Mouse (Mus musculus) embryonic facial prominence, embryonic 14.5 days (tissue): Measurements from ENCODE around the gene Svs3a. TPM values are rescaled to one million over a fixed set of nuclear protein-coding genes. Genes with fewer than 3 reads are reported as not detected.
"Not testable (repeated sequence)": the region's sequence is repeated elsewhere in the genome, so short reads cannot be mapped to it uniquely, and the experiment has no call there.

Source experiments
- ATAC-seq: fragments of 200-750 bp; cut with Nextera tagmentation; 2 replicates; pipeline ENCODE4 v1.8.0; 2017; ENCODE audit warnings: low read depth, moderate number of reproducible peaks, moderate TSS enrichment
- DNase-seq: peaks from one replicate; pipeline ENCODE4 v3.0.0-alpha.2; 2015; ENCODE audit warnings: low spot score
- H3K27ac ChIP-seq: fragments of 300-500 bp; sonication (generic); replicated peaks from 2 replicates; pipeline ENCODE4 v1.5.1; 2014; ENCODE audit warnings: low read depth, mild to moderate bottlenecking, low read length, moderate library complexity
- H3K27me3 ChIP-seq: fragments of 300-500 bp; sonication (generic); replicated peaks from 2 replicates; pipeline ENCODE4 v1.6.1; 2014; ENCODE audit warnings: low read length; ENCODE audit not compliant: control insufficient read depth, insufficient read depth
- H3K36me3 ChIP-seq: fragments of 300-500 bp; sonication (generic); 2 replicates; pipeline ENCODE4 v1.6.1; 2014; ENCODE audit warnings: low read length, mixed read lengths; ENCODE audit not compliant: control insufficient read depth, insufficient read depth
- H3K4me1 ChIP-seq: fragments of 300-500 bp; sonication (generic); 2 replicates; pipeline ENCODE4 v1.6.1; 2014; ENCODE audit warnings: antibody characterized with exemption, low read length; ENCODE audit not compliant: control insufficient read depth, insufficient read depth
- H3K4me2 ChIP-seq: fragments of 300-500 bp; sonication (generic); 2 replicates; pipeline ENCODE4 v1.6.1; 2014; ENCODE audit warnings: low read depth, mild to moderate bottlenecking, low read length, moderate library complexity, mixed read lengths
- H3K4me3 ChIP-seq: fragments of 300-500 bp; sonication (generic); 2 replicates; pipeline ENCODE4 v1.5.1; 2014; ENCODE audit warnings: low read depth, mild to moderate bottlenecking, low read length
- H3K9ac ChIP-seq: fragments of 300-500 bp; sonication (generic); 2 replicates; pipeline ENCODE4 v1.6.1; 2014; ENCODE audit warnings: low read depth, mild to moderate bottlenecking, low read length, moderate library complexity, mixed read lengths
- H3K9me3 ChIP-seq: fragments of 300-500 bp; sonication (generic); 2 replicates; pipeline ENCODE4 v1.6.1; 2016; ENCODE audit warnings: low read length; ENCODE audit not compliant: control insufficient read depth
- WGBS: fragments of 180-500 bp; shearing (Covaris S2); extraction: QIAGEN DNeasy Blood & Tissue Kit; methylation state at CpG from one replicate; pipeline ENCODE4 v1.1.7; 2014; 5-methylcytosine and 5-hydroxymethylcytosine counted together
- polyA plus RNA-seq: library from polyadenylated mRNA; unstranded; fragments of >200 nt; fragmentation: Nextera tagmentation; extraction: Ambion mirVana; gene quantifications from 2 replicates; pipeline ENCODE4 v1.2.1, GENCODE M21; 2014

Gene Svs3a
- polyA plus RNA-seq: not detected in 2 replicates

DNA sequence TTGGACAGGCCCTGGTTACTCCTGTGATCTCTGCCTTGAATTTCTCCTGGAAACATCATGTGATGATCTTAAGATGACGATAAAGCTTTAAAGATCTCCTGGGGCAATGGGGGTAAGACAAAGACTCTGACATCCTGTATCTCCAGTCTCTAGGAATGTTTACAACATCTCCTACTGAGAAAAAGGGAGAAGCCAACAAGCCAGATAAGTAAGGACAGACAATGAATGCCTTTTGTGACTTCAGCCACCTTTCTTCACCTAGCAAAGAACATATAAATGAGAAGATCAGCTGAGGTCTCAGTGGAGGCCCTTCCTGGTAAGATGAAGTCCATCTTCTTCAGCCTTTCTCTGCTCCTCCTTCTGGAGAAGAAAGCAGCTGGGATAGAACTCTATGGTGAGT is at the start of gene Svs3a:
Svs3a (plus strand) TSS at position 301 of the 400 bp plus-strand sequence.
- not testable (repeated sequence) for ATAC-seq, H3K27ac ChIP-seq, H3K36me3 ChIP-seq, H3K4me3 ChIP-seq, H3K4me2 ChIP-seq, H3K4me1 ChIP-seq, H3K27me3 ChIP-seq, H3K9ac ChIP-seq, H3K9me3 ChIP-seq, DNase-seq
- 76% methylated on average over 1 of the region's 1 CpGs for WGBS

DNA sequence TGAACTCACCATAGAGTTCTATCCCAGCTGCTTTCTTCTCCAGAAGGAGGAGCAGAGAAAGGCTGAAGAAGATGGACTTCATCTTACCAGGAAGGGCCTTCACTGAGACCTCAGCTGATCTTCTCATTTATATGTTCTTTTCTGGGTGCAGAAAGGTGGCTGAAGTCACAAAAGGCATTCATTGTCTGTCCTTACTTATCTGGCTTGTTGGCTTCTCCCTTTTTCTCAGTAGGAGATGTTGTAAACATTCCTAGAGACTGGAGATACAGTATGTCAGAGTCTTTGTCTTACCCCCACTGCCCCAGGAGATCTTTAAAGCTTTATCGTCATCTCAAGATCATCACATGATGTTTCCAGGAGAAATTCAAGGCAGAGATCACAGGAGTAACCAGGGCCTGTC is 32.5 kb upstream of the Svs3a start, which contains the start of gene Svs3b:
Svs3b (minus strand) TSS at position 101 of the 400 bp plus-strand sequence.
- 69% methylated on average over 1 of the region's 1 CpGs for WGBS
- not testable (repeated sequence) for ATAC-seq, H3K4me3 ChIP-seq, DNase-seq, H3K27ac ChIP-seq, H3K9ac ChIP-seq, H3K4me1 ChIP-seq, H3K27me3 ChIP-seq, H3K9me3 ChIP-seq, H3K36me3 ChIP-seq, H3K4me2 ChIP-seq

DNA sequence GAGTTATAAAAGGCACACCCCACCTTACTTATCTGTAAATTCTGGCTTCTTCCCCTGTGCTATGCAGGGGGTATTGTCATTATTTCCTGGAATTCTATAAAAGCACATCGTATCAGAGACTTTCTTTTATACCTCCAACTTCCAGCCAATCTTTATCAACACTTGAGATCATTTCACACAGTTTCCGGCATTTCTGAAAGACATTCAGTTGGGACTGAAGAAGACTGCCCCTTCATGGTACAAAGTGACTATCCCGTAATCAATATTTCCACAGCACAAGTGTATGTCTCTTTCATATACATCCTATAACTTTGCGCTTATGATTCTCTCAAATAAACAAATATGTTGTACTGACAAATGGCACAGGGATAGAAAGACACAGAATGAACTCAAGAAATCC is 10.7 kb upstream of the Svs3a start, which contains the start of gene Svs4:
Svs4 (minus strand) TSS at position 101 of the 400 bp plus-strand sequence.
- Histone ChIP-seq H3K9ac (no peak within 1 kb of the TSS), H3K36me3 (no peaks in the 10 kb centered on the region), H3K4me2 (no peak within 1 kb of the TSS), H3K27ac (no peak within 1 kb of the TSS), H3K9me3 (no peaks in the 10 kb centered on the region), H3K4me1 (no peaks in the 10 kb centered on the region), H3K27me3 (no peaks in the 10 kb centered on the region), H3K4me3 (no peak within 1 kb of the TSS)
- no peak for ATAC-seq
- WGBS: 90% methylated on average over 4 of the region's 4 CpGs
- DNase-seq: no peak

DNA sequence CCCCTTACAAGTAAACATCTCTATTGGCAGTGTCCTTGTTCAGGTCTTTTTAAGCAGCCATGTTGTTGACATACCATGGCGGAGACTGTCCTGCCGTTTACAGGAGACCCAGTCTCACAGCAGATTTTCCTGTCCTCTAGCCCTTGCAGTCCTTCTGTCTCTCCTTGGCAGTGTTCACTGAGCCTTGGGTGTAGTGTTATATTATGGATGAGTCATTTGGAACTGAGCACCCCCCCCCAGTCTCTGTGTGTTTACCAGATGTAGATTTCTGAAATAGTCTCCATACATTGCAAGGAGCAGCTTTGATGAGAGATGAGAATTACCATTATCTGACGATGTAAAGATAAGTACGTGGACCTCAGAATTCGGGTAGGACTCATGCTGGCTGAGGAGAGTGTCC is 23.5 kb downstream of the Svs3a start:
- Histone ChIP-seq H3K4me3 (no peak overlapping the region), H3K9me3 (no peaks in the 10 kb centered on the region), H3K27me3 (no peaks in the 10 kb centered on the region), H3K4me2 (no peak overlapping the region), H3K4me1 (no peaks in the 10 kb centered on the region), H3K36me3 (no peaks in the 10 kb centered on the region), H3K9ac (no peak overlapping the region), H3K27ac (no peak overlapping the region)
- DNase-seq: no peak
- ATAC-seq: no peak
- WGBS: 83% methylated on average over 5 of the region's 5 CpGs

DNA sequence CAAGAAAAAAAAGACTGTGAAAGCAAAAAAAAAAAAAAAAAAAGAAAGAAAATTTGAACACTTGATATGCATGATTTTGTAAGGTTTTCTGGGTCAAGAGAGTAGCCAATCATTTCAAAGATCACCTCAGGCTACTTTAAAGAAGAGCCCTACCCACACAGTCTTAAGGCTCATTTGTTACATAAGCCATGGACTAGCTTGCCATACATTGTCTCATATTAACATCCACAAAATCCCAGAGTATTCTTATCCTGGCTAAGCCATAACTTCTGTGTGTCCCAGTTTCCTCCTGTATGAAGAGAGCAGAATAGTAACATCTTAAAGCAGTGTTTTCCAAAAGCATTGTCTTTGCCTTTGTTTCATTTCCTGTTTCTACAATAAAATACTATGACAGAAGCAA is 26.4 kb downstream of the Svs3a start:
- not testable (repeated sequence) for H3K27me3 ChIP-seq, H3K4me3 ChIP-seq, DNase-seq, ATAC-seq, H3K9ac ChIP-seq, H3K27ac ChIP-seq, H3K4me1 ChIP-seq, H3K36me3 ChIP-seq, H3K9me3 ChIP-seq, H3K4me2 ChIP-seq

DNA sequence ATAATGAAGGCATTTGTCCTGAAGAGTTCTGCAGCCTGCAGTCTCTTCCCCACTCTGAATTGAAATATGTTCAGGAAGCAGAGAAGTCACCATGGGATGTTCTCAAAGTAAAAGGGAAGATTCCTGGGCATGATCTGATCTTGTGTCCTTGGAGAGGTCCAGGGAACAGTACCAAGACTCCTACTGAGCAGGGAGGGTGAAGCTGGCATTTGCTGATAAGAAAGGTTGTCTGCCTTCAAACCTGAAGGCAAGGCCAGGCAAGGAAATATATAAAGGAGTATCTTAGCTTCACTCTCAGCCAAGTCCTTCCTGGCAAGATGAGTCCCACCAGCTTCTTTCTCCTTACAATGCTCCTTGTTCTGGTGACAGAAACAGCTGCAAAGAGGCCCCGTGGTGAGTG is 27.4 kb downstream of the Svs3a start, which contains the start of gene Svs6:
Svs6 (plus strand) TSS at position 301 of the 400 bp plus-strand sequence.
- not testable (repeated sequence) for H3K4me3 ChIP-seq, H3K9me3 ChIP-seq, DNase-seq, ATAC-seq, H3K4me2 ChIP-seq, H3K4me1 ChIP-seq, H3K36me3 ChIP-seq, H3K27ac ChIP-seq, H3K27me3 ChIP-seq, H3K9ac ChIP-seq
- 87% methylated on average over 1 of the region's 1 CpGs for WGBS

DNA sequence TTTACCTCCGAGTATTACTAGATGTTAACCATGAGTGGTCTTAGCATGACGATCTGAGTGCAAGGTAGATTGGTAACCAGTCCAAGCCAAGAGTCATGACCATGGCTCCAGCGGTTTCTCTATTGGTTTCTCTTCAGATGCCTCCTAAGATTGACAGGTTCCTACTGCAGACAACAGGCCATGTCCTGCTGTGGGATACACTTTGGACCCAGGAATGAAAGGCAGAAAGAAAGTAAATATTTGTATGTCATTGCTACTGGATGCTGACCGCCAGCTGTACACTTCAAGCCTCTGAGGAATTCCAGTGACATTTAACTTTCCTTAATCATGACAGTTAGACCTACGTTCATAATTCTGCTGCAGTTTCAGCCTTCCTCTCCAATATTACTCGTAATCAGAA is 31.9 kb downstream of the Svs3a start:
- Histone ChIP-seq H3K9me3 (no peaks in the 10 kb centered on the region), H3K9ac (no peak overlapping the region), H3K27ac (no peak overlapping the region), H3K4me1 (no peaks in the 10 kb centered on the region), H3K36me3 (no peaks in the 10 kb centered on the region), H3K4me2 (no peak overlapping the region), H3K4me3 (no peak overlapping the region), H3K27me3 (no peaks in the 10 kb centered on the region)
- 92% methylated on average over 6 of the region's 6 CpGs for WGBS
- ATAC-seq (no peak), DNase-seq (no peak)

DNA sequence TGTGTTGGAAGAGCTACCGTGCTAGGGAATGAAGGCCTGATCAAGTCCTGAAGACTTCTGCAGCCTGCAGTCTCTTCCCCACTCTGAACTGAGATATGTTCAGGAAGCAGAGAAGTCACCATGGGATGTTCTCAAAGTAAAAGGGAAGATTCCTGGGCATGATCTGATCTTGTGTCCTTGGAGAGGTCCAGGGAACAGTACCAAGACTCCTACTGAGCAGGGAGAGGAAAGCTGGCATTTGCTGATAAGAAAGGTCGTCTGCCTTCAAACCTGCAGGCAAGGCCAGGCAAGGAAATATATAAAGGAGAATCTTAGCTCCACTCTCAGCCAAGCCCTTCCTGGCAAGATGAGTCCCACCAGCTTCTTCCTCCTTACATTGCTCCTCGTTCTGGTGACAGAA is 43.4 kb downstream of the Svs3a start, which contains the start of gene Svs5:
Svs5 (plus strand) TSS at position 301 of the 400 bp plus-strand sequence.
- not testable (repeated sequence) for DNase-seq, H3K36me3 ChIP-seq, H3K4me2 ChIP-seq, H3K27ac ChIP-seq, H3K9me3 ChIP-seq, H3K27me3 ChIP-seq, H3K9ac ChIP-seq, H3K4me3 ChIP-seq, ATAC-seq, H3K4me1 ChIP-seq
- 78% methylated on average over 3 of the region's 3 CpGs for WGBS
